Mouse (Mus musculus) naive thymus-derived CD4-positive, alpha-beta T cell, adult 2 months (primary cell): ENCODE data around the gene Ltbp2.

ENCODE experiments used
- DNase-seq: peaks from one replicate; pipeline ENCODE4 v3.0.0-alpha.2; 2011; ENCODE audit warnings: low read depth

The Ltbp2 gene

GRCm38 (mm10) chr12:84756016-84756415 is 120.3 kb downstream of the Ltbp2 start:
- no peak for DNase-seq

- DNase-seq, result peak; percentile 81
Measured at GRCm38 (mm10) chr12:84755008-84755695, 121.2 kb downstream of the Ltbp2 start.

GRCm38 (mm10) chr12:84752131-84752977 is 124.0 kb downstream of the Ltbp2 start:
- peak; percentile 38 for DNase-seq

GRCm38 (mm10) chr12:84750661-84751060 is 125.7 kb downstream of the Ltbp2 start:
- no peak for DNase-seq

GRCm38 (mm10) chr12:84748134-84748533 is 128.2 kb downstream of the Ltbp2 start:
- DNase-seq, result no peak

- DNase-seq, result no peak
Measured at GRCm38 (mm10) chr12:84745700-84746099, 130.6 kb downstream of the Ltbp2 start.

- DNase-seq, result no peak
Measured at GRCm38 (mm10) chr12:84743496-84743895, 132.8 kb downstream of the Ltbp2 start.

GRCm38 (mm10) chr12:84733366-84733765 is 143.0 kb downstream of the Ltbp2 start:
- no peak for DNase-seq
